Mouse (Mus musculus): ENCODE measurements around the gene Neurl1a. TPM values are rescaled to one million over a fixed set of nuclear protein-coding genes. Genes with fewer than 3 reads are reported as not detected.

Neurl1a gene
- polyA plus RNA-seq, 1 experiment from 2014 or later: 3.9 TPM

DNA sequence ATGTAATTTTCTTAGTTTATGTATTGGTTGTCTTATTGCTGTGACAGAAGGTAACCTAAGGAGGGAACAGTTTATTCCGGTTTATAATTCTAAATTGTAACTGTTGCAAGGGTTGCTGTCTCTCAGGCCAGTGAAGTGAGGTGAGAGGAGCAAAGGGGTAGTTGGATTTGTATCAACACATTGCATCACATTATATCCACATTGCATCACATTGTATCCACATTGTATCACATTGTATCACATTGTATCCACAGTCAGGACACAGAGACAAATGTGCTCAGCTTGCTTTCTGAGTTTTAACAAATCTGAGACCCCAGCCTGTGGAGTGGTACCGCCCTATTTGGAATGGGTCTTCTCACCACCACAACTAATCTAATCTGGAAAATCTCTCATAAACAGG, 41.6 kb downstream of the Neurl1a start:
- no peak for DNase-seq (ENCODE audit: low spot score)
- TF ChIP-seq CTCF (IDR thresholded peaks at IDR 0.05; ENCODE audit: low read depth) (no peak), EP300 (optimal IDR thresholded peaks at IDR 0.05) (no peak)
- Histone ChIP-seq H3K4me3 (ENCODE audit: low read depth, low read length) (no peak overlapping the region), H3K9me3 (ENCODE audit: control insufficient read depth, low read length) (no peaks in the 10 kb centered on the region), H3K4me2 (replicated peaks; ENCODE audit: low read depth) (no peak overlapping the region), H3K27me3 (ENCODE audit: control insufficient read depth, insufficient read depth, low read length) (no peaks in the 10 kb centered on the region), H3K27ac (replicated peaks) (no peak overlapping the region), H3K9ac (ENCODE audit: low read length) (no peak overlapping the region), H3K4me1 (replicated peaks; ENCODE audit: control insufficient read depth, insufficient read depth) (no peaks in the 10 kb centered on the region), H3K36me3 (ENCODE audit: control insufficient read depth, insufficient read depth, low read length) (no peaks in the 10 kb centered on the region)
- WGBS: 84% methylated on average over 2 of the region's 2 CpGs
- no peak for ATAC-seq (ENCODE audit: low FRiP score, low TSS enrichment)

DNA sequence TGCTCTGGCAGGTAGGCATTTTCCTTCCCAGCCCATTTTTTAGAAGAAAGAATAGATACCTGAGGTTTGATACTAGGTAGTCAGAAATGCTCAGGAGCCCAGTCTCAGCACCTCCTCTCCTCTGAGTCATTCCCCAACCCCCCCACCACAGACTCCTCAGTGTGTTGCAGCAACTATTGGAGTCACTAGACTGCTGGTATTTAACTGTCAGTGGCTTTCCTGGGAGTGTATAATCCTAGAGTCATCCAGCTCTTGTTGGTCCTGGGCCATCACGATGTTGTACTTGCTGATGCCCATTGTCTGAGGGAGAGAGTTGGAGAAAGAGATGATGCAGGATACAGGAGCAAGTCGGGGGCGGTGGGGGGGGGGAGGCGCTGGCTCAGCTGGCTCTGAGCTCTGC, 42.4 kb downstream of the Neurl1a start:
- Histone ChIP-seq H3K4me3 (ENCODE audit: low read depth, low read length) (no peak overlapping the region), H3K4me2 (replicated peaks; ENCODE audit: low read depth) (no peak overlapping the region), H3K36me3 (ENCODE audit: control insufficient read depth, insufficient read depth, low read length) (no peaks in the 10 kb centered on the region), H3K9me3 (ENCODE audit: control insufficient read depth, low read length) (no peaks in the 10 kb centered on the region), H3K27ac (replicated peaks) (no peak overlapping the region), H3K4me1 (replicated peaks; ENCODE audit: control insufficient read depth, insufficient read depth) (no peaks in the 10 kb centered on the region), H3K9ac (ENCODE audit: low read length) (no peak overlapping the region), H3K27me3 (ENCODE audit: control insufficient read depth, insufficient read depth, low read length) (no peaks in the 10 kb centered on the region)
- TF ChIP-seq CTCF (IDR thresholded peaks at IDR 0.05; ENCODE audit: low read depth) (no peak), EP300 (optimal IDR thresholded peaks at IDR 0.05) (no peak)
- DNase-seq (ENCODE audit: low spot score) (no peak), ATAC-seq (ENCODE audit: low FRiP score, low TSS enrichment) (no peak)
- WGBS: 70% methylated on average over 3 of the region's 4 CpGs

DNA sequence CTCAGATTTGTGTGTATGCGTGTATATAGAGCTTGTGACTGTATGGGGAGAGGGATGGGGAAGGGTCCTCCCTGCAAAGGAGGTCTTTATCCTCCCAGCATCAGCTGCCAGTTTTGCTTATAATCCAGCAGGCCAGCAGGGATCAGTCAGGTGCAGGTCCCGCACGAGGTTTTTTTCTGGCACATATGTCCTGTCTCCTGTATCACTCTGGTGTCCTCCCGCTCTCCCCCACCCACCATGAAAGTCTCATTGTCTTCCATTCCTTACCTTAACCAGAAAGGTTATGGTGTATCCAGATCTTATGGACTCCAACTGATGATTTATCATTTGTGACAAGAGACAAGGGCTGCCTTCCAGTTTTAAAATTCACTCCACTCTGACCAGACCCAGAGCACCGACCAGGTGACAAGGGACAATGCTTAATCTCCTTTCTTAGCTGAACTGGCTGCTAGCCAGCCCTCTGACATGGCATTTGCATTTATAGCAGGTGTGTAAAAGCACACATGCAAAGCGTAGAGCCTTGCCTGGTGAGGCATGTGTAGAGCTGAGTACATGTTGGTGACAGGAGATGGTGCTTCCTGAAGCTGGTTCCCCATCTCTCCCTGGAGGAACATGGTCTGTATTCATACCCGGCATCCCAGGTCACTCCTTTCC, 43.0 kb downstream of the Neurl1a start:
- Histone ChIP-seq H3K27me3 (ENCODE audit: control insufficient read depth, insufficient read depth, low read length) (no peaks in the 10 kb centered on the region), H3K36me3 (ENCODE audit: control insufficient read depth, insufficient read depth, low read length) (no peaks in the 10 kb centered on the region), H3K9ac (ENCODE audit: low read length) (no peak overlapping the region), H3K4me1 (replicated peaks; ENCODE audit: control insufficient read depth, insufficient read depth) (no peaks in the 10 kb centered on the region), H3K9me3 (ENCODE audit: control insufficient read depth, low read length) (no peaks in the 10 kb centered on the region), H3K4me3 (ENCODE audit: low read depth, low read length) (no peak overlapping the region), H3K4me2 (replicated peaks; ENCODE audit: low read depth) (no peak overlapping the region), H3K27ac (replicated peaks) (no peak overlapping the region)
- 66% methylated on average over 7 of the region's 7 CpGs for WGBS
- ATAC-seq (ENCODE audit: low FRiP score, low TSS enrichment): no peak
- TF ChIP-seq CTCF (IDR thresholded peaks at IDR 0.05; ENCODE audit: low read depth): no peak
- no peak for TF ChIP-seq EP300 (optimal IDR thresholded peaks at IDR 0.05)
- DNase-seq (ENCODE audit: low spot score): no peak

DNA sequence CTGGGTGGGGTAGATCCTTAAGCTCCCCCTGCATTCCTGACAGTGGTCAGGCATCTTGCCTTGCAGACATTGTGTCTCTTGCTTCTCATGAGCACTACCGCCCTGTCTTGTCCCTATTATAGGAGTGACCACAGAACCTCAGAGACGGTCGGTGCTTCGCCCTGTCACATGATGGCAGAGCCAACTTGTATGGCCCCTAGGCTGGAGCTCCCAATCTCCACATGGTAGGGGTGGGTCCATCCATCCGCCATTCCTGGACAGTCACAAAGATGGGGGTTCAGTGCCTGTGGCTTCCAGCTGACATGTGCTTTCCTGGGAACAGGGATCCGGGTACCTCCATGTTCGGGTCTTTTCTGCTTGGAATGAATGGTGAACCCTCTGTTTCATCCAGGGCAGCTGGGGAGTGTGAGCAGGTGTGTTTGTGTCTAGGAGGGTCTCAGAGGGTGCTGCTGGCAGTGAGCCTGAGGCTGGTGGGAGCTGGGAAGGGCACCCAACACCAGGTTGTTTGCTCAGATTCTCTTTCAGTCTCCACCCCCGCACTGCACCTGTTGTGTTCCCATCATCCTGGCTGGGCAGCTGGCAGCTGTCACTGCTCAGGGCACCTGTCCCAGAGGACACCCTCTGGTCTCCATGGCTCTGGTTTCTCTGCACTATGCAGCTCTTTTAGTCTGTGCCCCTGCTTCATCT, 43.7 kb downstream of the Neurl1a start:
- no peak overlapping the region for H3K9ac ChIP-seq (ENCODE audit: low read length)
- DNase-seq (ENCODE audit: low spot score) (no peak), ATAC-seq (ENCODE audit: low FRiP score, low TSS enrichment) (no peak)
- no peak overlapping the region for H3K4me2 ChIP-seq (replicated peaks; ENCODE audit: low read depth)
- H3K4me3 ChIP-seq (ENCODE audit: low read depth, low read length): no peak overlapping the region
- no peaks in the 10 kb centered on the region for H3K36me3 ChIP-seq (ENCODE audit: control insufficient read depth, insufficient read depth, low read length)
- WGBS: 87% methylated on average over 8 of the region's 8 CpGs
- H3K9me3 ChIP-seq (ENCODE audit: control insufficient read depth, low read length): no peaks in the 10 kb centered on the region
- TF ChIP-seq EP300 (optimal IDR thresholded peaks at IDR 0.05): no peak
- TF ChIP-seq CTCF (IDR thresholded peaks at IDR 0.05; ENCODE audit: low read depth): no peak
- no peak overlapping the region for H3K27ac ChIP-seq (replicated peaks)
- H3K4me1 ChIP-seq (replicated peaks; ENCODE audit: control insufficient read depth, insufficient read depth): no peaks in the 10 kb centered on the region
- no peaks in the 10 kb centered on the region for H3K27me3 ChIP-seq (ENCODE audit: control insufficient read depth, insufficient read depth, low read length)

DNA sequence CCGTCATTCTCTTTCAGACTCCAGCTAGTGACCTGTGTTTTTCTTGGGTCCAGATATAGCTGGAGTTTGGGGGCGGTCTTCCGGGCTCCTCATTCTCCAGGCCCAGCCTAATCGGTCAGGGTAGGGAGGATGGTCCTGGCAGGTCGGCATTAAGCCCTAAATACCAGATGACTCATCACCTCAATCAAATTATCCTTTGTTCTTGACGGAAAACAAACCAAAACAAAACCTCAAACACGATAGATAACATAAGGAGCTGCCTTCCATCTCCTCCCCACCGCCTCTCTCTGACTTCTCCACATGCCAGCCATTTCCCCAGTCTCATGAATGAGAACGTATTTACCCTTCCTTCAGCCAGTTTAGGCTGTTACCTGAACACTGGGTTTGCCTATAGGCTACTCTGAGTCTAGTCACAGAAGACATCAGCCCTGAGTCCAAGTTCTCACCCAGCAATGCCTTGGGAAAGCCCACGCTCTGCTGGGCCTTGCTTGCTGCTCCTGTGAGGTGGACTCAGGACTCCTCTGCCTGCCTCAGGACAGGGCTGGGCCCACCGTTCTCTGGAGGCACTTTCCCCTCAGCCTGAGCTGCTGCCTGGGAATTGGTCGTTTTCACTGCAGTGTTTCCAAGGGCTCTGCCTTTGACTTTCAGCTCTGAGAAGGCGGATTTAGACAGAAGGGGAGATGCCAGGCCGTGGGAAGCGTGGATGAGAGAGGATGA, 44.4 kb downstream of the Neurl1a start:
- no peak for DNase-seq (ENCODE audit: low spot score)
- no peaks in the 10 kb centered on the region for H3K4me1 ChIP-seq (replicated peaks; ENCODE audit: control insufficient read depth, insufficient read depth)
- no peak overlapping the region for H3K4me3 ChIP-seq (ENCODE audit: low read depth, low read length)
- no peak for ATAC-seq (ENCODE audit: low FRiP score, low TSS enrichment)
- TF ChIP-seq EP300 (optimal IDR thresholded peaks at IDR 0.05) (no peak), CTCF (IDR thresholded peaks at IDR 0.05; ENCODE audit: low read depth) (no peak)
- H3K36me3 ChIP-seq (ENCODE audit: control insufficient read depth, insufficient read depth, low read length): no peaks in the 10 kb centered on the region
- H3K4me2 ChIP-seq (replicated peaks; ENCODE audit: low read depth): no peak overlapping the region
- no peaks in the 10 kb centered on the region for H3K27me3 ChIP-seq (ENCODE audit: control insufficient read depth, insufficient read depth, low read length)
- H3K27ac ChIP-seq (replicated peaks): no peak overlapping the region
- no peaks in the 10 kb centered on the region for H3K9me3 ChIP-seq (ENCODE audit: control insufficient read depth, low read length)
- H3K9ac ChIP-seq (ENCODE audit: low read length): no peak overlapping the region
- WGBS: 51% methylated on average over 15 of the region's 15 CpGs

DNA sequence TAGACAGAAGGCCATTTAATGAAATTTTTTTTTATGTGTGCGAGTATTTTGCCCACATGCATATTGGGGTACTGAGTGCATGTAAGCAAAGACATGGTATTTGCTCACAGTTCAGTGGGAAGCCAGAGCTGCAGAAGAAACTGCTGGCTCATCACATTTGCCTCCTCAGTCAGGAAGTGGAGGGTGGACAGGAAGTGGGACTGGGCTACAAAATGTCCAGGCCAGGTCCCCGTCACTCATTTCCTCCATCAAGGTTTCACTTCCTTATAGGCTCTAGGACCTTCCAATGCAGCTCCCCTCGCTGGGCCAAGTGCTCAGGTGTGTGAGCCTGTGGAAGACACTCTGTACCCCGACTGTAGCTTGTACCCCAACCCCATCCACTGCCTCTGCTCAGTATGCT, 46.1 kb downstream of the Neurl1a start:
- TF ChIP-seq CTCF (IDR thresholded peaks at IDR 0.05; ENCODE audit: low read depth): no peak
- no peak for TF ChIP-seq EP300 (optimal IDR thresholded peaks at IDR 0.05)
- 75% methylated on average over 4 of the region's 4 CpGs for WGBS
- Histone ChIP-seq H3K9ac (ENCODE audit: low read length) (no peak overlapping the region), H3K27ac (replicated peaks) (no peak overlapping the region), H3K9me3 (ENCODE audit: control insufficient read depth, low read length) (no peaks in the 10 kb centered on the region), H3K27me3 (ENCODE audit: control insufficient read depth, insufficient read depth, low read length) (no peaks in the 10 kb centered on the region), H3K4me2 (replicated peaks; ENCODE audit: low read depth) (no peak overlapping the region), H3K4me1 (replicated peaks; ENCODE audit: control insufficient read depth, insufficient read depth) (no peaks in the 10 kb centered on the region), H3K36me3 (ENCODE audit: control insufficient read depth, insufficient read depth, low read length) (no peaks in the 10 kb centered on the region), H3K4me3 (ENCODE audit: low read depth, low read length) (no peak overlapping the region)
- ATAC-seq (ENCODE audit: low FRiP score, low TSS enrichment): no peak
- DNase-seq (ENCODE audit: low spot score): no peak

Measured in stomach, postnatal 0 days (tissue).